Mouse (Mus musculus): ENCODE data around the gene Bcas1.

The Bcas1 gene

GRCm38 (mm10) chr2:170310310-170310987 is 117.2 kb downstream of the Bcas1 start:
- no peak for DNase-seq (ENCODE audit: low spot score)

- no peak for DNase-seq (ENCODE audit: low spot score)
Measured at GRCm38 (mm10) chr2:170308966-170309365, 118.7 kb downstream of the Bcas1 start.

- DNase-seq (ENCODE audit: low spot score) = no peak
Measured at GRCm38 (mm10) chr2:170308033-170308820, 119.4 kb downstream of the Bcas1 start.

GRCm38 (mm10) chr2:170307589-170308021 is 120.0 kb downstream of the Bcas1 start:
- DNase-seq (ENCODE audit: low spot score) = no peak

GRCm38 (mm10) chr2:170306637-170307320 is 120.9 kb downstream of the Bcas1 start:
- DNase-seq (ENCODE audit: low spot score) = no peak

GRCm38 (mm10) chr2:170304766-170305165 is 122.9 kb downstream of the Bcas1 start:
- no peak for DNase-seq (ENCODE audit: low spot score)

- DNase-seq (ENCODE audit: low spot score) = no peak
Measured at GRCm38 (mm10) chr2:170303595-170303994, 124.0 kb downstream of the Bcas1 start.

- no peak for DNase-seq (ENCODE audit: low spot score)
Measured at GRCm38 (mm10) chr2:170302825-170303224, 124.8 kb downstream of the Bcas1 start.
